Mouse (Mus musculus) liver, postnatal 0 days (tissue): ENCODE measurements at regions not wholly inside any gene's neighbourhood (a gene's known extent, or its start where the extent isn't known, plus 50 kb on each side); places are given as distances from the start of the nearest gene placed in this dataset.

ENCODE experiments used
- ATAC-seq: fragments of 200-750 bp; cut with Nextera tagmentation; 2 replicates; pipeline ENCODE4 v1.8.0; 2017; ENCODE audit warnings: mild to moderate bottlenecking, moderate library complexity
- DNase-seq: peaks from one replicate; pipeline ENCODE4 v3.0.0-alpha.2; 2016
- H3K27ac ChIP-seq: fragments of 300-500 bp; sonication (generic); 2 replicates; pipeline ENCODE4 v1.5.1; 2014; ENCODE audit warnings: antibody characterized with exemption, moderate library complexity, mild to moderate bottlenecking, low read depth
- H3K27me3 ChIP-seq: fragments of 300-500 bp; sonication (generic); 2 replicates; pipeline ENCODE4 v1.6.1; 2014; ENCODE audit warnings: low read length, control low read depth, mixed read lengths; ENCODE audit not compliant: insufficient read depth
- H3K36me3 ChIP-seq: fragments of 300-500 bp; sonication (generic); replicated peaks from 2 replicates; pipeline ENCODE4 v1.6.1; 2014; ENCODE audit warnings: mild to moderate bottlenecking, control low read depth, low read length, moderate library complexity, mixed read lengths; ENCODE audit not compliant: insufficient read depth
- H3K4me1 ChIP-seq: fragments of 300-500 bp; sonication (generic); 2 replicates; pipeline ENCODE4 v1.6.1; 2014; ENCODE audit warnings: antibody characterized with exemption, mild to moderate bottlenecking, control low read depth; ENCODE audit not compliant: insufficient read depth
- H3K4me2 ChIP-seq: fragments of 300-500 bp; sonication (generic); 2 replicates; pipeline ENCODE4 v1.6.1; 2014; ENCODE audit warnings: low read depth, mild to moderate bottlenecking, low read length, moderate library complexity, mixed read lengths
- H3K4me3 ChIP-seq: fragments of 300-500 bp; sonication (generic); 2 replicates; pipeline ENCODE4 v1.5.1; 2014; ENCODE audit warnings: low read depth, low read length
- H3K9ac ChIP-seq: fragments of 300-500 bp; sonication (generic); replicated peaks from 2 replicates; pipeline ENCODE4 v1.6.1; 2014; ENCODE audit warnings: mild to moderate bottlenecking, moderate library complexity
- H3K9me3 ChIP-seq: fragments of 300-500 bp; sonication (generic); 2 replicates; pipeline ENCODE4 v1.6.1; 2016; ENCODE audit warnings: mild to moderate bottlenecking, control low read depth, low read length, mixed read lengths
- CTCF ChIP-seq: sonication (generic); IDR thresholded peaks from 2 replicates; pipeline ENCODE4 v1.5.1; 2016; ENCODE audit warnings: antibody characterized with exemption, low read depth
- EP300 ChIP-seq: IDR thresholded peaks from 2 replicates; pipeline ENCODE4 v1.6.1; 2016; ENCODE audit warnings: antibody characterized with exemption, low read depth, mild to moderate bottlenecking
- WGBS: fragments of 180-500 bp; shearing (Covaris S2); extraction: QIAGEN DNeasy Blood & Tissue Kit; methylation state at CpG from one replicate; pipeline ENCODE4 v1.1.7; 2014; ENCODE audit not compliant: insufficient replicate concordance; 5-methylcytosine and 5-hydroxymethylcytosine counted together

DNA sequence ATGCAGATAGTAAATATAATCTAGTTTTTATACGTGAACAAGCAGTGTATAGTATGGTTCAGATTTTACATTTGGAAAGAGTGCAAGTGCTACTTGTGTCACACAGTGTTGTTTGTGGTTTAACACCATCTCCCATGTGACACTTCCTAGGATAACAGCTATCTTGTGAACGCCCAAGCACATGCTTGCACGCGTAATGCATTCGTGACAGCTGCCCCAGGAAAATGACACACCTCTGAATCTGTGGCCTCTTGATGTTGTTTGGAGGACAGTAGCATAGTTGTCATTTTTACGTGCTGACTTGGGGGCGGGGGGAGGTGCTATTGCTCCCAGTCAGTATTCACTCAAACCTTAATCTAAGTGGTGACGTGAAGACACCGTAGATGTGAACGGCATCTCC, 256.2 kb upstream of the Daam1 start:
- DNase-seq (no peak), ATAC-seq (no peak)
- WGBS: 79% methylated on average over 10 of the region's 10 CpGs
- Histone ChIP-seq H3K27ac (no peak overlapping the region), H3K27me3 (no peaks in the 10 kb centered on the region), H3K4me2 (no peak overlapping the region), H3K9me3 (no peaks in the 10 kb centered on the region), H3K36me3 (no peaks in the 10 kb centered on the region), H3K4me1 (no peaks in the 10 kb centered on the region), H3K9ac (no peak overlapping the region), H3K4me3 (no peak overlapping the region)
- TF ChIP-seq CTCF (no peak), EP300 (no peak)

- no peak for TF ChIP-seq EP300
- peak; percentile 37 for TF ChIP-seq CTCF
Observed at GRCm38 (mm10) chr12:71577349-71577748, 253.5 kb upstream of the Daam1 start.

GRCm38 (mm10) chr12:71578006-71578405, 252.9 kb upstream of the Daam1 start:
- Histone ChIP-seq H3K27ac (no peak overlapping the region), H3K9me3 (no peaks in the 10 kb centered on the region)
- 82% methylated on average over 9 of the region's 9 CpGs for WGBS

More at GRCm38 (mm10) chr12:71577349-71577748, 253.5 kb upstream of the Daam1 start:
- Histone ChIP-seq H3K9ac (no peak overlapping the region), H3K4me3 (peak overlapping the region; percentile 33), H3K27ac (no peak overlapping the region), H3K27me3 (no peaks in the 10 kb centered on the region), H3K4me2 (peak overlapping the region; percentile 67), H3K9me3 (no peaks in the 10 kb centered on the region), H3K4me1 (no peaks in the 10 kb centered on the region), H3K36me3 (no peaks in the 10 kb centered on the region)
- DNase-seq (peak; percentile 52), ATAC-seq (peak; percentile 72)
- WGBS: 3% methylated on average over 9 of the region's 9 CpGs

GRCm38 (mm10) chr12:71578912-71579311, 252.0 kb upstream of the Daam1 start:
- DNase-seq (no peak), ATAC-seq (no peak)
- no peak overlapping the region for H3K9ac ChIP-seq
- H3K27ac ChIP-seq: no peak overlapping the region
- 65% methylated on average over 11 of the region's 11 CpGs for WGBS
- H3K4me1 ChIP-seq: no peaks in the 10 kb centered on the region
- H3K27me3 ChIP-seq: no peaks in the 10 kb centered on the region
- no peaks in the 10 kb centered on the region for H3K9me3 ChIP-seq
- TF ChIP-seq EP300 (no peak), CTCF (no peak)
- H3K4me3 ChIP-seq: no peak overlapping the region
- H3K4me2 ChIP-seq: no peak overlapping the region
- no peaks in the 10 kb centered on the region for H3K36me3 ChIP-seq

More at GRCm38 (mm10) chr12:71578006-71578405, 252.9 kb upstream of the Daam1 start:
- Histone ChIP-seq H3K27me3 (no peaks in the 10 kb centered on the region), H3K9ac (no peak overlapping the region), H3K4me2 (no peak overlapping the region), H3K4me1 (no peaks in the 10 kb centered on the region), H3K36me3 (no peaks in the 10 kb centered on the region), H3K4me3 (no peak overlapping the region)
- DNase-seq (no peak), ATAC-seq (no peak)
- no peak for TF ChIP-seq EP300
- no peak for TF ChIP-seq CTCF

DNA sequence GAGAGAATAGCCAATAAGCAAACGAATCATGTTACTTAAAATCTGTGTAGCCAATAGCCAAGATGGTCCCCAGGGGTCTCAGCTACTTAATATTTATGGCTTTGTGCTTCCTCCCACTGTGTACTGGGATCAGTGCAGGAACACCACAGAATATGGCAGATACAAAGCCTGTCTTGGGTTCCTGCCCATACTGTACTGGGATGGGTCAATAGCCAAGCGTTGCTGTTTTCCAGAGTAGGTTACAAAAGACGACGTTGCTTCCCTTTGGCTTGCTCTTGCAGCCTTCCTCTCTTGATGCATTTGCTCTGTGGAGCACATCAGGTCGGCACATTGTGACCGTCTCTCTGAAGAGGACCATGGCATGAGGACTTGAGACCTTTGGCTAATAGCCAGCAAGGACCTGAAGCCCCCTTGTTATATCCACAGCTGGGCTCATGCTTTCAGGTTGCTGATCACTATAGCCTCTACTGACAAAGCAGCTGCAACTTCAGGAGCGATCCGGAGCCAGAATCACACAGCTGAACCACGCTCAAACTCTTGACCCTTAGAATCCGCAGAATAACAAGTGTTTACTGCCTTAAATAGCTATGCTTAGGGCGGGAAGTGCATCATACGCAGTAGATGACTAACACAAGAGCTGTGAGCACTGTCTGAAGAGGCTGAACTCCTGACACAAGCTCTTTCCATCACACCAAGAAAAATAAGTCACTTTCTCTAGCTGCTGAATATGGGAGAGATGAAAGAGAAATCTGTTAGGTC, 250.2 kb upstream of the Daam1 start:
- no peaks in the 10 kb centered on the region for H3K9me3 ChIP-seq
- WGBS: 76% methylated on average over 12 of the region's 12 CpGs
- TF ChIP-seq CTCF (no peak), EP300 (no peak)
- no peak overlapping the region for H3K9ac ChIP-seq
- no peak overlapping the region for H3K27ac ChIP-seq
- H3K4me2 ChIP-seq: no peak overlapping the region
- no peak for ATAC-seq
- H3K36me3 ChIP-seq: no peaks in the 10 kb centered on the region
- no peak overlapping the region for H3K4me3 ChIP-seq
- no peaks in the 10 kb centered on the region for H3K27me3 ChIP-seq
- DNase-seq: peak; percentile 4
- H3K4me1 ChIP-seq: no peaks in the 10 kb centered on the region

DNA sequence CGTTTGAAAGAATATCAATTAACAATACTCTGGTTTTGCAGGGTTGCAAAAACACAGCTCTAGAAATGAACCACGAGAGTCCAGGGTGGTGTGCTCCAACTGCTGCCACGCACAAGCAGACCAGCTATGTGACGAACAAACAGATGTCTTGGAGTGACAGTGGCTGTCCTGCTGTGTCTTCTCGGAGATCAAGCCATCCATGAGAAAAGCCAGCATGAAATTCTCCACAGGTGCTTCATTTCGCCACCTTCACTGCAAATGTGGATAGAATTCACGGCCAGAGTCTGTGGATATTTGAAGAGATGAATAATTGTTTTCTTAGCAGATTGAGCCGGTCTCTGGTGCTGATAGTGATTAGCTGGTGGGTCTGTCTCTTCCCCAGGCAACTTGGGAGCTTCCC, 246.3 kb upstream of the Daam1 start:
- Histone ChIP-seq H3K9ac (no peak overlapping the region), H3K27ac (no peak overlapping the region), H3K4me3 (no peak overlapping the region), H3K4me1 (no peaks in the 10 kb centered on the region), H3K4me2 (no peak overlapping the region), H3K36me3 (no peaks in the 10 kb centered on the region), H3K27me3 (no peaks in the 10 kb centered on the region), H3K9me3 (no peaks in the 10 kb centered on the region)
- no peak for DNase-seq
- WGBS: 64% methylated on average over 8 of the region's 8 CpGs
- no peak for ATAC-seq
- TF ChIP-seq CTCF: no peak
- no peak for TF ChIP-seq EP300
